Mouse (Mus musculus): ENCODE results near the gene Zfp931. TPM values are rescaled to one million over a fixed set of nuclear protein-coding genes. Genes with fewer than 3 reads are reported as not detected.
"Not testable (repeated sequence)": the region's sequence is repeated elsewhere in the genome, so short reads cannot be mapped to it uniquely, and the experiment has no call there.

Zfp931 gene
- polyA plus RNA-seq (2015; fragmentation: Nextera tagmentation; extraction: Ambion mirVana), result 18.3 and 19.9 TPM in 2 replicates

DNA sequence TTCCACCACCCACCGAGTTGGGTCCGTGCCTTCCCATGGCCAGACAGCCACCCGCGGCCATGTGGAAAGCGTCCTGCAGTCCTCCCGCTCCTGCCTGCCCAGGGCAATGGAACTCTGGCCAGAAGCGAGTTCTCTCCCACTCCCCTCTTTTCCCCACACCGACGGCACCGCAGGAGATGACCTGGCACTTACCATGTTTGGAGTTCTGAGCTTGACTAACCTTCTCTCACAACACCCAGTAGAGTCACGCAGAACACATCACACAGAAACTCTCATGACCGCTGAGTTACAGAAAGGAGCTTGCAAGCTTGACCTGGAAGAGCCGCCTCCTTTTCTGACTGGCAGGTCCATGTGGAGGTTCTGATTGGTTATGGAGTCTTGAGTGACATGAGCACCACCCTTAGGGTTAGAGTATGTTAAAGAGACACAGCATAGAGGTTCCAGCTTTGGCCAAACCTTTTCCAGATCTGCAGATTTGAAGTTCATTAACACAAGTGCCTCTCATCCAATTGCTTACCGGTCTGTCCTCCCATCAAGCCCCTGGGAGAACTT is at the start of gene Zfp931:
Zfp931 (minus strand) TSS at position 311 of the 552 bp plus-strand sequence.
- H3K9me3 ChIP-seq (ENCODE audit: low read length); H3K4me1 ChIP-seq (ENCODE audit: insufficient read depth, low read length); H3K36me3 ChIP-seq (ENCODE audit: insufficient read depth, low read length); H3K27ac ChIP-seq (ENCODE audit: low read length); ATAC-seq (ENCODE audit: low FRiP score, low TSS enrichment); H3K27me3 ChIP-seq (ENCODE audit: insufficient read depth, low read length): not testable (repeated sequence)
- Histone ChIP-seq H3K4me3 (ENCODE audit: low read length) (peak within 1 kb of the TSS; percentile 46), H3K4me2 (replicated peaks; ENCODE audit: low read depth, low read length) (peak within 1 kb of the TSS; percentile 47), H3K9ac (replicated peaks; ENCODE audit: low read length) (peak within 1 kb of the TSS; percentile 54)
- 0% methylated on average over 1 of the region's 14 CpGs for WGBS

- WGBS, result 92% methylated on average over 7 of the region's 7 CpGs
- Histone ChIP-seq H3K27ac (ENCODE audit: low read length) (no peak overlapping the region), H3K4me3 (ENCODE audit: low read length) (no peak overlapping the region), H3K36me3 (ENCODE audit: insufficient read depth, low read length) (no peaks in the 10 kb centered on the region), H3K4me2 (replicated peaks; ENCODE audit: low read depth, low read length) (no peak overlapping the region), H3K27me3 (ENCODE audit: insufficient read depth, low read length) (no peaks in the 10 kb centered on the region), H3K9me3 (ENCODE audit: low read length) (no peaks in the 10 kb centered on the region), H3K9ac (replicated peaks; ENCODE audit: low read length) (no peak overlapping the region), H3K4me1 (ENCODE audit: insufficient read depth, low read length) (peaks cover 13% of the 10 kb centered on the region)
- no peak for ATAC-seq (ENCODE audit: low FRiP score, low TSS enrichment)
Observed at GRCm38 (mm10) chr2:178126041-178126820, 48.0 kb upstream of the Zfp931 start.

- Histone ChIP-seq H3K4me1 (ENCODE audit: insufficient read depth, low read length) (peaks cover 16% of the 10 kb centered on the region), H3K27me3 (ENCODE audit: insufficient read depth, low read length) (no peaks in the 10 kb centered on the region), H3K4me3 (ENCODE audit: low read length) (no peak overlapping the region), H3K4me2 (replicated peaks; ENCODE audit: low read depth, low read length) (no peak overlapping the region), H3K9me3 (ENCODE audit: low read length) (no peaks in the 10 kb centered on the region), H3K27ac (ENCODE audit: low read length) (no peak overlapping the region), H3K36me3 (ENCODE audit: insufficient read depth, low read length) (no peaks in the 10 kb centered on the region), H3K9ac (replicated peaks; ENCODE audit: low read length) (no peak overlapping the region)
- 77% methylated on average over 8 of the region's 8 CpGs for WGBS
- no peak for ATAC-seq (ENCODE audit: low FRiP score, low TSS enrichment)
Observed at GRCm38 (mm10) chr2:178125427-178125826, 47.2 kb upstream of the Zfp931 start.

DNA sequence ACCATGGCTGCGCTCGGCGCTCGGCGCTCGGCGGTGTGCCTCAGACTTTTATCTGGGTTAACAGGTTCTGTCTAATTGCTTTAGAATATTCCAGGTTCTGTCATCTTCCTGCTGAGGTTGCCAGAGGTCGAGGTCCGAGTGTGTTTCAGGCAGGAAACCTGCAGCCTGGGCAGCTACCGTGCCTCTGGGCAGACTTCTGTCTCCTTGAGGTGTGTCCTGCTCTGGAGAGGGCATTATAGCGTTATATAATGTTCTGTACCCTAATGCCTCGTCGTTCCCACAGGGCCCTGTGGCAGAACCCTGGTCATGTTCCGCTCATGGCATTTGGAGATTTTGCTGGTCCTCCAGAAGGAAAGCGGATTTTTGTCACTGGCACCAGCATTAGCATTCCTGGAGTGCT is 45.2 kb upstream of the Zfp931 start:
- no peak overlapping the region for H3K4me2 ChIP-seq (replicated peaks; ENCODE audit: low read depth, low read length)
- H3K4me1 ChIP-seq (ENCODE audit: insufficient read depth, low read length), result peaks cover 27% of the 10 kb centered on the region
- H3K9ac ChIP-seq (replicated peaks; ENCODE audit: low read length), result no peak overlapping the region
- no peaks in the 10 kb centered on the region for H3K9me3 ChIP-seq (ENCODE audit: low read length)
- no peak for ATAC-seq (ENCODE audit: low FRiP score, low TSS enrichment)
- H3K36me3 ChIP-seq (ENCODE audit: insufficient read depth, low read length), result no peaks in the 10 kb centered on the region
- H3K4me3 ChIP-seq (ENCODE audit: low read length), result no peak overlapping the region
- peaks cover 10% of the 10 kb centered on the region for H3K27me3 ChIP-seq (ENCODE audit: insufficient read depth, low read length)
- no peak overlapping the region for H3K27ac ChIP-seq (ENCODE audit: low read length)
- WGBS, result 80% methylated on average over 15 of the region's 15 CpGs

DNA sequence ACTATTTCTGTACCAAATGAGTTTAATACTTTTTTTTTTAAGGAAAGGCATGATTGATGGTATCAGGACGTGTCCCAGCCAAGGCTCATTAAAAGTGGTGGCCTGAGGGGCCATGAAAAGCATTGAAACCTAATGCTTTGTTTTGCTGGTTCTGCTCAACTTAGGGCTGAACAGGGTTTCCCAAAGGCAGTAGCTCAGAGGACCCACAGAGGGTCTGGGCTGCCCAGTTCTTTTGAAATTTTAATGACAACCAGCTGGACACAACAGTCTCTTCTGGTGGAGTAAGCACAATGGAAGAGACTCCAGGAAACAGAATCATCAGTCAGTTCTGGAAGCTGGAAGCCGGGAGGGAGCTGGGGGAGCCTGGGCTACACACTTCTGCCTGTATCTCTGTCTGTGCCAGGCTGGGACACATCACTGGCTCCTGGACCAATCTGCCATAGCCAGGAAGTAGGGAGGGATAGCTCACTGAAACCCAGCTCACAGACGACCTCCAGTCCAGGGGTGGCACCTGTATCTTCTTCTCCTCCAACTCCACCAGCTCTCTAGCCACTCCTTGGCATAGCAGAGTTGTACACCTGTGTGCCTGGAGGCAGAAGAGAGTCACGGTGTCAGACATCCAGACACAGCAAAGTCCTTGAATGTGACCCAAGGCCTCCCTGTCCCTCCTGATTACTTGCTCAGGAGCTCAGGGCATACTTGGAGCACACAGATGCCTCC is 43.8 kb upstream of the Zfp931 start:
- Histone ChIP-seq H3K9me3 (ENCODE audit: low read length) (no peaks in the 10 kb centered on the region), H3K4me2 (replicated peaks; ENCODE audit: low read depth, low read length) (no peak overlapping the region), H3K27ac (ENCODE audit: low read length) (no peak overlapping the region), H3K9ac (replicated peaks; ENCODE audit: low read length) (no peak overlapping the region), H3K27me3 (ENCODE audit: insufficient read depth, low read length) (peaks cover 15% of the 10 kb centered on the region), H3K4me1 (ENCODE audit: insufficient read depth, low read length) (peaks cover 27% of the 10 kb centered on the region), H3K36me3 (ENCODE audit: insufficient read depth, low read length) (no peaks in the 10 kb centered on the region), H3K4me3 (ENCODE audit: low read length) (no peak overlapping the region)
- ATAC-seq (ENCODE audit: low FRiP score, low TSS enrichment), result peak; percentile 63
- 15% methylated on average over 4 of the region's 4 CpGs for WGBS

- H3K9me3 ChIP-seq (ENCODE audit: low read length), result no peaks in the 10 kb centered on the region
- H3K36me3 ChIP-seq (ENCODE audit: insufficient read depth, low read length), result no peaks in the 10 kb centered on the region
- H3K9ac ChIP-seq (replicated peaks; ENCODE audit: low read length), result no peak overlapping the region
- peaks cover 27% of the 10 kb centered on the region for H3K4me1 ChIP-seq (ENCODE audit: insufficient read depth, low read length)
- no peak overlapping the region for H3K4me2 ChIP-seq (replicated peaks; ENCODE audit: low read depth, low read length)
- H3K27ac ChIP-seq (ENCODE audit: low read length), result no peak overlapping the region
- no peak for ATAC-seq (ENCODE audit: low FRiP score, low TSS enrichment)
- peaks cover 15% of the 10 kb centered on the region for H3K27me3 ChIP-seq (ENCODE audit: insufficient read depth, low read length)
- 6% methylated on average over 2 of the region's 2 CpGs for WGBS
- no peak overlapping the region for H3K4me3 ChIP-seq (ENCODE audit: low read length)
Observed at GRCm38 (mm10) chr2:178121375-178121688, 43.1 kb upstream of the Zfp931 start.

DNA sequence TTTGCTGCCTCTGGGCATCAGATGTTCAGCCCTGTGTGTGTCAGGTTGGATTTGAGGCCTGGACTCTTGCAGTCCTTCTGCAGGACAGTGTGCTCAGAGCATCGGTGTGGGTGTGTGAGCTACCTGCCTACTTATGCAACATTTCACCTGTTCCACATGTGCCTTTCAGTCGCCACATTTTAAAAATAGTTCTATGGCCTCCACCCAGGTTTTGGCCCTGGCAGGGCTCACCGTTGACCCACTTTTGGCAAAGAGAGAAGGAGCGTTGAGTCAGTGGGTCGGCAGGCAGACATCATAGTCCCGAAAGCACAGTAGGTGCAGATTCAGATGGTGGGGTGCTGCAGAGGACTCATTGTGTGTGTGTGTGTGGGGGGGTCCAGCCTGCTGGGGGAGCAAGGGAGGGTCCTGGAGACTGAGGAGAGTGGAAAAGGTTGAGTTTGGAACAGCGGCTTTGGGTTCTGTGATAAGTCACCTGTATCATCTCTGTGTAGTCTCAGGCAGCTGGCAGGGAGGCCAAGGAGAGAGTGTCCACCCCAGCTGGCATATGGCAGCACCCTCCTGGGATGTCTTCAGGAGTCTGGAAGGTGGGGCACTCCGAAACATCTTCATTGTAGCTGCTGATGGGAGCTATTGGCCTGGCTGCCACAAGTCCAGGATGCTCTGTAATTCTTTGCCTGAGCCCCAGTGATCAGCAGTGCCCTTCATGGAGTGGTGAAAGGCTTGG is 42.5 kb upstream of the Zfp931 start:
- no peaks in the 10 kb centered on the region for H3K36me3 ChIP-seq (ENCODE audit: insufficient read depth, low read length)
- peaks cover 15% of the 10 kb centered on the region for H3K27me3 ChIP-seq (ENCODE audit: insufficient read depth, low read length)
- 90% methylated on average over 8 of the region's 8 CpGs for WGBS
- no peak overlapping the region for H3K4me3 ChIP-seq (ENCODE audit: low read length)
- no peak overlapping the region for H3K4me2 ChIP-seq (replicated peaks; ENCODE audit: low read depth, low read length)
- peaks cover 27% of the 10 kb centered on the region for H3K4me1 ChIP-seq (ENCODE audit: insufficient read depth, low read length)
- H3K9me3 ChIP-seq (ENCODE audit: low read length), result no peaks in the 10 kb centered on the region
- no peak overlapping the region for H3K9ac ChIP-seq (replicated peaks; ENCODE audit: low read length)
- no peak for ATAC-seq (ENCODE audit: low FRiP score, low TSS enrichment)
- no peak overlapping the region for H3K27ac ChIP-seq (ENCODE audit: low read length)

DNA sequence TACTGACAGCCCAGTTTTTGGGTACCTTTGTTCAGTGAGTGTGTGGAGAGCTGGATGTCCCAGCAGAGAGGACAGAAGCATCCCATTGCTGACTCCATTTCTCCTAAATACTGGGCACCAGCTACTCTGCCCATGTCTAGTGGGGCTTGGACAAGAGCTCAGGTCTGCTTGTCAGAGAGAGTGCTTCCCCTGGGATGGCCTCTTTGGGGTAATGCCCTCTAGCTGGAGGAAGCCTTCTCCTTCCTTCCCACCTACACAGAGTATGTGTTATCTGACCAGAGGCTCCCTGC is 42.0 kb upstream of the Zfp931 start:
- H3K4me2 ChIP-seq (replicated peaks; ENCODE audit: low read depth, low read length), result no peak overlapping the region
- no peak overlapping the region for H3K27ac ChIP-seq (ENCODE audit: low read length)
- H3K4me3 ChIP-seq (ENCODE audit: low read length), result no peak overlapping the region
- peaks cover 15% of the 10 kb centered on the region for H3K27me3 ChIP-seq (ENCODE audit: insufficient read depth, low read length)
- peaks cover 27% of the 10 kb centered on the region for H3K4me1 ChIP-seq (ENCODE audit: insufficient read depth, low read length)
- ATAC-seq (ENCODE audit: low FRiP score, low TSS enrichment), result no peak
- no peaks in the 10 kb centered on the region for H3K9me3 ChIP-seq (ENCODE audit: low read length)
- no peaks in the 10 kb centered on the region for H3K36me3 ChIP-seq (ENCODE audit: insufficient read depth, low read length)
- H3K9ac ChIP-seq (replicated peaks; ENCODE audit: low read length), result no peak overlapping the region

DNA sequence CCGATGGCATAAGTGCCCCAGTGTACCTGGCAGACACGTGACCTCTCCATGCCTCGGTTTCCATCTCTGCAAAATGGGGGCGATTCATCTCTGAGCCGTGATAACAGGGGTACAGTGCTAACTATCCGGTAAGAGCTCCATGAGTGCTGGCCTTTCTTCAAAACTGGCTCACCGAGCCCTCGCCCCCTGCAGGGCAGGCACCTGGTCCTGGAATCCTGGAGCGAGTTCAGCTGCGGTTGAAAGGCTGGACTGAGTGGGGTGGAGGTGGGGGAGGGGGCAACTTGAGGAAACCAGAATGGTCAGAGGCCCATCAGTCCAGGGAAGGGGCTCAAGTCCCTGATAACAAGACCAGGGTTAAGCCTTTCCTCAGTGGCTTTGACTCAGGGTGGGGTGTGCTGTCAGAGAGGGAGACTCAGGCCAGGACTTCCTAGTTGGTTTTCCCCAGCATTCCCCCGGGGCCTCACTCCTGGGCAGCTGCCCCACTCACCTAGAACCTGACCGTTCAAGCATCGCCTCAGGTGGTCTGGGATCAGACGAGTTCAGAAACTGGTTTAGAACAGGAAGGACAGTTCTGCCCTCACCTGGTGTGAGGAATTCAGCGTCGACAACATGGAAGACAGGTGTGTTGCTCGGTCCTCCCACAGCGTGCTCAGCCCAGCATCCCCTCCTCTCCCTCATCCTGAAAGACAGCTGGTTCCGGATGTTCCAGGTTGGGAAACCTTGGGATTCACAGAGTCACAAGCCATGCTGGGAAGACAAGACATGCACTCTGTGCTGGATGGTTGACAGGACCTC is 41.5 kb upstream of the Zfp931 start:
- Histone ChIP-seq H3K9ac (replicated peaks; ENCODE audit: low read length) (no peak overlapping the region), H3K4me3 (ENCODE audit: low read length) (peak overlapping the region; percentile 49), H3K27ac (ENCODE audit: low read length) (no peak overlapping the region), H3K27me3 (ENCODE audit: insufficient read depth, low read length) (peaks cover 15% of the 10 kb centered on the region), H3K9me3 (ENCODE audit: low read length) (no peaks in the 10 kb centered on the region), H3K4me2 (replicated peaks; ENCODE audit: low read depth, low read length) (peak overlapping the region; percentile 90), H3K36me3 (ENCODE audit: insufficient read depth, low read length) (no peaks in the 10 kb centered on the region), H3K4me1 (ENCODE audit: insufficient read depth, low read length) (peaks cover 27% of the 10 kb centered on the region)
- WGBS, result 25% methylated on average over 19 of the region's 19 CpGs
- ATAC-seq (ENCODE audit: low FRiP score, low TSS enrichment), result peak; percentile 24; the same call in 1 of the 2 replicates

Measured in kidney, embryonic 16.5 days (tissue).